Mouse (Mus musculus) hindbrain, embryonic 16.5 days (tissue): ENCODE measurements at regions not wholly inside any gene's neighbourhood (a gene's known extent, or its start where the extent isn't known, plus 50 kb on each side); places are given as distances from the start of the nearest gene placed in this dataset.

Experiments used
- ATAC-seq: fragments of 200-750 bp; cut with Nextera tagmentation; 2 replicates; pipeline ENCODE4 v1.8.0; 2017; ENCODE audit warnings: moderate TSS enrichment, moderate library complexity
- H3K27ac ChIP-seq: fragments of 300-500 bp; sonication (generic); 2 replicates; pipeline ENCODE4 v1.5.1; 2014; ENCODE audit warnings: low read depth, mild to moderate bottlenecking, control low read depth, low read length, moderate library complexity
- H3K27me3 ChIP-seq: fragments of 300-500 bp; sonication (generic); replicated peaks from 2 replicates; pipeline ENCODE4 v1.6.1; 2014; ENCODE audit warnings: low read length; ENCODE audit not compliant: control insufficient read depth, insufficient read depth
- H3K36me3 ChIP-seq: fragments of 300-500 bp; sonication (generic); 2 replicates; pipeline ENCODE4 v1.6.1; 2014; ENCODE audit warnings: mild to moderate bottlenecking, low read length, moderate library complexity, mixed read lengths; ENCODE audit not compliant: control insufficient read depth, insufficient read depth
- H3K4me1 ChIP-seq: fragments of 300-500 bp; sonication (generic); 2 replicates; pipeline ENCODE4 v1.6.1; 2014; ENCODE audit warnings: low read depth, low read length; ENCODE audit not compliant: control insufficient read depth, insufficient read depth
- H3K4me2 ChIP-seq: fragments of 300-500 bp; sonication (generic); 2 replicates; pipeline ENCODE4 v1.6.1; 2014; ENCODE audit warnings: mild to moderate bottlenecking, low read length, control low read depth, moderate library complexity
- H3K4me3 ChIP-seq: fragments of 300-500 bp; sonication (generic); 2 replicates; pipeline ENCODE4 v1.5.1; 2014; ENCODE audit warnings: mild to moderate bottlenecking, low read length, control low read depth, moderate library complexity
- H3K9ac ChIP-seq: fragments of 300-500 bp; sonication (generic); 2 replicates; pipeline ENCODE4 v1.6.1; 2014; ENCODE audit warnings: low read depth, mild to moderate bottlenecking, control low read depth, low read length, moderate library complexity
- H3K9me3 ChIP-seq: fragments of 300-500 bp; sonication (generic); 2 replicates; pipeline ENCODE4 v1.6.1; 2014; ENCODE audit warnings: mild to moderate bottlenecking, low read length, moderate library complexity; ENCODE audit not compliant: control insufficient read depth
- WGBS: fragments of 180-500 bp; shearing (Covaris S2); extraction: QIAGEN DNeasy Blood & Tissue Kit; methylation state at CpG from one replicate; pipeline ENCODE4 v1.1.7; 2014; 5-methylcytosine and 5-hydroxymethylcytosine counted together

- no peak overlapping the region for H3K4me3 ChIP-seq
- H3K4me1 ChIP-seq = no peaks in the 10 kb centered on the region
- ATAC-seq = no peak
- 81% methylated on average over 2 of the region's 2 CpGs for WGBS
- H3K4me2 ChIP-seq = no peak overlapping the region
- no peaks in the 10 kb centered on the region for H3K9me3 ChIP-seq
- no peaks in the 10 kb centered on the region for H3K27me3 ChIP-seq
- no peaks in the 10 kb centered on the region for H3K36me3 ChIP-seq
- no peak overlapping the region for H3K9ac ChIP-seq
- H3K27ac ChIP-seq = no peak overlapping the region
These were observed 224.3 kb upstream of the Pot1a start for GRCm38 (mm10) chr6:26033392-26033791.

GRCm38 (mm10) chr6:26015388-26015787 is 206.3 kb upstream of the Pot1a start:
- no peak overlapping the region for H3K9ac ChIP-seq
- 89% methylated on average over 6 of the region's 6 CpGs for WGBS
- no peak for ATAC-seq
- H3K9me3 ChIP-seq = no peaks in the 10 kb centered on the region
- no peaks in the 10 kb centered on the region for H3K4me1 ChIP-seq
- no peaks in the 10 kb centered on the region for H3K27me3 ChIP-seq
- no peak overlapping the region for H3K4me2 ChIP-seq
- H3K27ac ChIP-seq = no peak overlapping the region
- H3K4me3 ChIP-seq = no peak overlapping the region
- H3K36me3 ChIP-seq = no peaks in the 10 kb centered on the region

- no peak overlapping the region for H3K27ac ChIP-seq
- 79% methylated on average over 1 of the region's 1 CpGs for WGBS
- no peak overlapping the region for H3K4me2 ChIP-seq
- H3K4me1 ChIP-seq = no peaks in the 10 kb centered on the region
- H3K27me3 ChIP-seq = no peaks in the 10 kb centered on the region
- H3K36me3 ChIP-seq = no peaks in the 10 kb centered on the region
- ATAC-seq = peak; percentile 30; the same call in 1 of the 2 replicates
- H3K9me3 ChIP-seq = no peaks in the 10 kb centered on the region
- no peak overlapping the region for H3K9ac ChIP-seq
- H3K4me3 ChIP-seq = no peak overlapping the region
These were observed 185.0 kb upstream of the Pot1a start for GRCm38 (mm10) chr6:25994044-25994443.

GRCm38 (mm10) chr6:25978171-25978847 is 169.3 kb upstream of the Pot1a start:
- Histone ChIP-seq H3K27me3 (no peaks in the 10 kb centered on the region), H3K27ac (no peak overlapping the region), H3K4me1 (no peaks in the 10 kb centered on the region), H3K36me3 (no peaks in the 10 kb centered on the region), H3K4me3 (no peak overlapping the region), H3K9me3 (no peaks in the 10 kb centered on the region), H3K9ac (no peak overlapping the region), H3K4me2 (no peak overlapping the region)
- no peak for ATAC-seq
- WGBS = 79% methylated on average over 4 of the region's 4 CpGs

GRCm38 (mm10) chr6:25965452-25965851 is 156.4 kb upstream of the Pot1a start:
- 84% methylated on average over 3 of the region's 3 CpGs for WGBS

GRCm38 (mm10) chr6:25931148-25931553 is 122.1 kb upstream of the Pot1a start:
- Histone ChIP-seq H3K9me3 (no peaks in the 10 kb centered on the region), H3K4me2 (no peak overlapping the region), H3K27ac (no peak overlapping the region), H3K27me3 (no peaks in the 10 kb centered on the region), H3K4me3 (no peak overlapping the region), H3K4me1 (no peaks in the 10 kb centered on the region), H3K9ac (no peak overlapping the region), H3K36me3 (no peaks in the 10 kb centered on the region)
- 93% methylated on average over 10 of the region's 10 CpGs for WGBS
- ATAC-seq = no peak

More at GRCm38 (mm10) chr6:25965452-25965851, 156.4 kb upstream of the Pot1a start:
- H3K27me3 ChIP-seq = no peaks in the 10 kb centered on the region
- H3K9me3 ChIP-seq = no peaks in the 10 kb centered on the region
- no peak overlapping the region for H3K9ac ChIP-seq
- H3K27ac ChIP-seq = no peak overlapping the region
- H3K36me3 ChIP-seq = no peaks in the 10 kb centered on the region
- no peak for ATAC-seq
- H3K4me1 ChIP-seq = no peaks in the 10 kb centered on the region
- no peak overlapping the region for H3K4me2 ChIP-seq
- H3K4me3 ChIP-seq = no peak overlapping the region

- H3K36me3 ChIP-seq = no peaks in the 10 kb centered on the region
- no peak overlapping the region for H3K4me3 ChIP-seq
- no peak for ATAC-seq
- no peaks in the 10 kb centered on the region for H3K4me1 ChIP-seq
- no peaks in the 10 kb centered on the region for H3K27me3 ChIP-seq
- H3K9ac ChIP-seq = no peak overlapping the region
- WGBS = 41% methylated on average over 5 of the region's 5 CpGs
- no peak overlapping the region for H3K4me2 ChIP-seq
- no peak overlapping the region for H3K27ac ChIP-seq
- H3K9me3 ChIP-seq = no peaks in the 10 kb centered on the region
These were observed 108.9 kb upstream of the Pot1a start for GRCm38 (mm10) chr6:25917852-25918465.

- no peaks in the 10 kb centered on the region for H3K9me3 ChIP-seq
- no peak for ATAC-seq
- H3K4me3 ChIP-seq = no peak overlapping the region
- no peak overlapping the region for H3K9ac ChIP-seq
- no peak overlapping the region for H3K27ac ChIP-seq
- no peaks in the 10 kb centered on the region for H3K4me1 ChIP-seq
- H3K27me3 ChIP-seq = no peaks in the 10 kb centered on the region
- H3K4me2 ChIP-seq = no peak overlapping the region
- WGBS = 91% methylated on average over 2 of the region's 2 CpGs
- H3K36me3 ChIP-seq = no peaks in the 10 kb centered on the region
These were observed 105.1 kb upstream of the Pot1a start for GRCm38 (mm10) chr6:25914122-25914521.

- H3K9ac ChIP-seq = no peak overlapping the region
- ATAC-seq = no peak
- H3K4me3 ChIP-seq = no peak overlapping the region
- H3K27ac ChIP-seq = no peak overlapping the region
- H3K36me3 ChIP-seq = no peaks in the 10 kb centered on the region
- no peaks in the 10 kb centered on the region for H3K9me3 ChIP-seq
- H3K4me2 ChIP-seq = no peak overlapping the region
- no peaks in the 10 kb centered on the region for H3K27me3 ChIP-seq
- no peaks in the 10 kb centered on the region for H3K4me1 ChIP-seq
These were observed 90.9 kb upstream of the Pot1a start for GRCm38 (mm10) chr6:25899944-25900343.
